Mouse (Mus musculus) left cerebral cortex, postnatal 10 days (tissue): ENCODE measurements at regions not wholly inside any gene's neighbourhood (a gene's known extent, or its start where the extent isn't known, plus 50 kb on each side); places are given as distances from the start of the nearest gene placed in this dataset.

ENCODE experiments used
- DNase-seq, 2 experiments: peaks; one replicate each; pipeline ENCODE4 v3.0.0; 2021 to 2022; ENCODE audit warnings: low spot score in 2 of 2, mixed read lengths in 1 of 2; ENCODE audit errors: extremely low spot score in 1 of 2
- intact Hi-C: fragments of 180-260 bp; cut with DNase I; formaldehyde crosslinking; loops from one replicate; pipeline ENCODE4 v1.15.1; 2025

DNA sequence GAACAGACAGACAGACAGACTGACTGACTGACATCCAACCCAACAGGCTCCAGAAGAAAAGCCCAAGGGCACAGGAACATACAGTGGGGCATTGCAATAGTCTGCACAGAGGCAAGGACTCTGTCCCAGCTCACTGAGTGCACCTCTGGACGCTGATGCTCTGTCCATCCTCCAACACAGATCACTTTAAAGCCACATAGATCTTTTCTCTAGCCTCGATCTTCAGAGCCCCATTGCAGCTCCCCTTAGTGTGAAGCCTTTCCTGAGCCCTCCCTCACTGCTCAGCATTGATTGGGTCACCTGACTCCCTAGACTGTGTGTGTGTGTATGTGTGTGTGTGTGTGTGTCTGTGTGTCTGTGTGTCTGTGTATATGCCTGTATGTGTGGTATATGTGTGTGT is 218.2 kb upstream of the Srrm4 start:
- intact Hi-C loops, result no loop called here
- no peak for DNase-seq

DNA sequence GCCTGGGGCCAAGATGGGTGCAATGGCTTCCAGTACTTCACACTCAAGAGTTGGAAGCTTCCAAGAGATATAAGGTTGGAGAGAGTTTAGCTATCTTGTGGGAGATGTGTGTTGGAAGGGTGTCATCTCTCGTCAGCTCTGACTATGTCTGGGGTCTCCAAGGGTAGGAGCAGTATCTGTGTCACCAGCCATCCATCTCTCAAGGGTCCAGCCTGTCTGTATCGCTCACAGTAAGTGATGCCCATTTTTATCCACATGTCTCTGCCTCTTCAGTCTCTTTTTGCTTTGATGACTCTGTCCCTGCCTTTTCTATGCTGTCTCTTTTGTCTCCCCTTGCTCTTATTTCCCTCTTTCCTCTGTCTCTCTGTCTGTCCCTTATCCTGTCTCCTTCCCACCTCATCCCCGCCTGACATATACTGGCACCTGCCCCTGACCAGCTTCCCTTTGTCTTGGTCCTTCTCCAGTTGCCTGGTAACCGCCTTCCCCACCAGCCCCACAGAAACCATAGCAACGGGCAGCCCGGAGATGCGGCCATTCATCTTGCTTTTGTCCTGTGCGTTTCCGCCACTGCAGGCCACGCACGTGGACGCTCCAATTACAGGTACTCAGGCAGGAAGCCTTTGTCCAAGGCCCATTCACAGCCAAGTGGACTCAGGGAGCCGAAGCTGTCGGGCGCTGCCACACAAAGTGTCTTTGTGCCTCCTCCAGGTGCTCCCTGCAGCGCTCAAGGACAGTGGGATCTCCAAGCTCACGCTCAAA is 217.6 kb upstream of the Srrm4 start:
- DNase-seq, result peak; percentile 51 to 59
- intact Hi-C loops, result no loop called here

- no peak for DNase-seq
- intact Hi-C loops, result no loop called here
Observed at GRCm38 (mm10) chr5:116797460-116797859, 205.8 kb upstream of the Srrm4 start.

GRCm38 (mm10) chr5:116795169-116795568 is 203.6 kb upstream of the Srrm4 start:
- DNase-seq, result peak in 1 of 2 experiments; percentile 21
- intact Hi-C loops, result no loop called here

DNA sequence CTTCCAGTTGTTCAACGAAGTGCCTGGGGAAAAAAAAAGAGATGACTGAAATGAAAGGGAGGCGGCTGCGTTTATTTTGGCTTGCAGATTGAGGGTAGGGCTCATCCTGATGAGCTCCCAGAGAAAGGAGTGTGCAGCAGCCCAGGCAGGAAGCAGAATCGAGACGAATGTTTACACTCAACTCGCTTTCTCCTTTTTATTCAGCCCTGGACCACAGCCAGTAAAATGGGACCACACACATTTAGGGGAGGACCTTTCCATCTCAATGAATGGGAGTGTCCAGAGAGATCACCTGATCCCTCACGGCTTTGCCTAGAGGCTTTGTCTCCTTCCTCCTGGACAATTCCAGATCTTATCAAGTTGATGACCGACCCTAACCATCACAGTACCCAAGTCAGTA is 198.8 kb upstream of the Srrm4 start:
- DNase-seq, result no peak
- intact Hi-C loops, result no loop called here

GRCm38 (mm10) chr5:116789859-116790258 is 198.2 kb upstream of the Srrm4 start:
- intact Hi-C loops, result no loop called here

GRCm38 (mm10) chr5:116776450-116776849 is 184.8 kb upstream of the Srrm4 start:
- intact Hi-C loops, result no loop called here
- no peak for DNase-seq

More at GRCm38 (mm10) chr5:116789859-116790258, 198.2 kb upstream of the Srrm4 start:
- no peak for DNase-seq

- DNase-seq, result no peak
- intact Hi-C loops, result no loop called here
Observed at GRCm38 (mm10) chr5:116766261-116766660, 174.6 kb upstream of the Srrm4 start.

- no peak for DNase-seq
- intact Hi-C loops, result no loop called here
Observed at GRCm38 (mm10) chr5:116761323-116761722, 169.7 kb upstream of the Srrm4 start.

DNA sequence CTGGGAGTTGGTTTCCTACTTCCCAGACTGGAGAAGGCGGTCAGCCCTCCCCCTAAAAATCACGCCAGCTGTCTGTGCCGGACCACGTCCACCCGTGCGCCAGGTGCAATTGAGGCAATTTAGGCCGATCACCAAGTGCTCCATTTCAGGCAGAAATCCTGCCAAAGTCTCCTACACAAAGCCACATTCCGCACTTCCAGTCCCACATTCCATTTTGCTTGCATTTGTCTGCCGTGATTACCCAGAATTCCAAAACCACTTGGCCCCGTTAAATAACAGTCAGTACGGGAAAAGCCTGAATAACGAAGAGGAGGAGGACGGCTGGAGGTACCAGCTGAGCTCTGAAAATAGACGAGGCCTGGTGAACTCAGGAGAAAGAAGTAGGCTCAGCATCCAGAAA is 167.1 kb upstream of the Srrm4 start:
- intact Hi-C loops, result no loop called here
- DNase-seq, result peak in 1 of 2 experiments; percentile 3

DNA sequence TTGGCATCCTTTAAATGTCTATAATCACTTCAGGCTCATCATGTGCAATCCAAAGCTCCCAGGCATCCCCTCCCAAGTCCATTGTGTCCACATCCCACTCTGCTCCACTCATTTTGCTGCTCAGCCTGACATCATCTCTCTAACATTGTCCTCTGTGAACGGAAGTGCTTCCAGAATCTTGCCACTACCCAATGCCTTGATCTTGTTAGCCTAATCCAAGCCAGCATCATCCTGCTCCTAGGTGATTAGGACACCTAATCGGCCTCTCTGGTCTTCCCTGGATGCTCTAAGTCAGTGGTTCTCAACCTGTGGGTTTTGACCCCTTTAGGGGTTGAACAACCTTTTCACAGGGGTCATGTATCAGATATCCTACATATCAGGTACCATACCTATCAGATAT is 161.3 kb upstream of the Srrm4 start:
- intact Hi-C loops, result no loop called here
- no peak for DNase-seq

DNA sequence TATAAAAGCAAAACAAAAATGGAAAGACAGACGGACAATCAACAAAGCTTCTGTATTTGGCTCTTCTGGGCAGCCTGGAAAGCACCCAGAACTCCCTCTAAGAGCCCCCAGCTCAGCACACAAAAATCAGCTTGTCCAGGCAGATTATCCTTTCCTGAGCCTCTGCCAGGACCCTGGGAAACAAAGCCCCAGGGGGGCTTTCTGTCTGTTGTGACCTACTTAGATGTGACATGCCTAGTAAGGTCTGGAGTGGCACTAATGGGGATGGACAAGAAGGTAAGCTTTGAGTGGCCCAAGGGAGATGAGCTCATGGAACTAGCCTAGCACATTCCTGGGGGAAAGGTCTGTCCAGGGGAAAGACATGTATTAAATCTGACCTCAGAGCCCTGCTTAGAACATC is 160.5 kb upstream of the Srrm4 start:
- intact Hi-C loops, result no loop called here

DNA sequence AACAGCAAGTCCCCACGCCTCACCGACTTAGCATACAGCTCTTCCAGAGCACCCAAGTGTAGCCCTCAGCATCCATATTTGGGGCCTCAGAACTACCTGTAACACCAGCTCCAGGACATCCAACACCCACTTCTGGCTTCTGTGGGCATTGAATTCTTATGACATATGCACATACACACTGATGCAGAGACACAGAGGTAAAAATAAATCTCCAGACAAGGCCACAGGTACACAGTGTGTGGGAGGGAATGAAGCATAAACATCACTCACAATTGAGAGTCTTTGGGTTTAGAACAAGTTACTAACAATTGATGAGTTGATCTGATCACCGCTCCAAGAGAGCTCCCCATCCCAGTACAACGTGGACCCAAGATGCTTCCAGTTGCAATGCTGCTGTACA is 154.2 kb upstream of the Srrm4 start:
- intact Hi-C loops, result no loop called here
- no peak for DNase-seq

More for the DNA sequence above, 160.5 kb upstream of the Srrm4 start:
- DNase-seq, result no peak

GRCm38 (mm10) chr5:116744389-116744788 is 152.8 kb upstream of the Srrm4 start:
- DNase-seq, result no peak
- intact Hi-C loops, result no loop called here

- intact Hi-C loops, result no loop called here
- no peak for DNase-seq
Observed at GRCm38 (mm10) chr5:116735622-116736021, 144.0 kb upstream of the Srrm4 start.

GRCm38 (mm10) chr5:116731509-116731908 is 139.9 kb upstream of the Srrm4 start:
- DNase-seq, result no peak
- intact Hi-C loops, result no loop called here

DNA sequence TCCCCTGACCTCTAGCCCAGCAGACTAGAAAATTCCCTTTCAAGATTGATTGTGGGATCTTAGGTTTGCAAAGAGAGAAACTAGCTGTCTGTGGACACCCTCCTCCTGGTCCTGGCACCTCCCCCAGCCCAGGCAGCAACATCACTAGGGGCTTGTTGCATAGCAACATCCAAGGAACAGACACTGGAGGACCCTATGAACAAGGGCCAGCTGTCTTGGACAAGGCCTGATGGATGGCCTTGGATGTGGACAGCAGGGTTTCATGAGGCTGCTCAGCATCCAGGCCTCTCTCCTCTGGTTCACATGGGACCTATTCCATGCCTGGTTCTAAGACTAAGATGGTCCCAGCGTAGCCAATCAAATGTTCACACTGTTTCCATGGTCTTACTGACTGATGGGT is 127.6 kb upstream of the Srrm4 start:
- no peak for DNase-seq
- intact Hi-C loops, result no loop called here

DNA sequence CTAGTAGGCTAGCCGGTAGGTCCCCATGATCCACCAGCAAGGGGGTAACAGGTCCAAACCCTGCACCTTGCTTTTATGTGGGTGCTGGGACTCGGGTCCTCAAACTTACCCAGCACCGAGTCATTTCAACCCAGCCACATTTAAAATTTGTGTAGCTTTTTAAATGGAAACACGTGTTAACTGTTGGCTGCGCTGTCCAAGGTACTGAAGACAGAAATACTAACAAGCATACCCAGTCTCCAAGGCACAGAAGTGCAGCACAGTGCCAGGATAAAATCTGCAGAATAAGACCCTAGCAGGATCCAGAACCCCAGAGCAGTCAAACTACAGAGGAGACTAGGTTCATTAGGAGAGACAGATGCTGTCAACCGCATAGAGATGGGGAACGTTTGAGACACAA is 122.6 kb upstream of the Srrm4 start:
- DNase-seq, result peak in 1 of 2 experiments; percentile 7
- intact Hi-C loops, result no loop called here

- intact Hi-C loops, result no loop called here
Observed at GRCm38 (mm10) chr5:116712056-116712455, 120.4 kb upstream of the Srrm4 start.

GRCm38 (mm10) chr5:116708505-116708904 is 116.9 kb upstream of the Srrm4 start:
- intact Hi-C loops, result no loop called here

More at GRCm38 (mm10) chr5:116712056-116712455, 120.4 kb upstream of the Srrm4 start:
- no peak for DNase-seq

DNA sequence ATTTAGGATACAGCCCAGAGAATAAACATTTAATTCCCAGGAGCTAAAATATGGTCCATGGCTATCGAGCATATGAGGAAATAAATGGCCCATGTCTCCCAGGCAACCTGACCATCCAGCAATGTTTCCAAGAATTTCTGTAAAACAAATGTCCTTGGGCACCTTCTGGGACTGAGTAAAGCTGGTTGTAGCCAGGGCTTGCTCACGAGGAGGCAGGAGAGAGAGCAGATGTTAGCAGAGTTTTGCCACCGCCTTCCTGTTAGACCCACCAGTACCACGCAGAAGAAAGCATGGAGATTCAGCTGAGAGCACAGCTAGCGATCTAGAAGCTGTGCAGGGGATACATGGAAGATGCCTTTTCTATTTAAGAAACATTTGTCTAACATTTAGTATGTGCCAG is 70.8 kb upstream of the Srrm4 start:
- DNase-seq, result no peak
- intact Hi-C loops, result no loop called here

More at GRCm38 (mm10) chr5:116708505-116708904, 116.9 kb upstream of the Srrm4 start:
- DNase-seq, result no peak
